Mouse (Mus musculus): ENCODE measurements at regions not wholly inside any gene's neighbourhood (a gene's known extent, or its start where the extent isn't known, plus 50 kb on each side); places are given as distances from the start of the nearest gene placed in this dataset.

- Histone ChIP-seq H3K4me1 (ENCODE audit: control insufficient read depth, insufficient read depth, insufficient read length, low read length) (peaks cover 4% of the 10 kb centered on the region; the same call in 1 of the 2 replicates), H3K27me3 (ENCODE audit: control insufficient read depth, insufficient read depth, low read length) (no peaks in the 10 kb centered on the region), H3K36me3 (ENCODE audit: control insufficient read depth, insufficient read depth, low read length) (no peaks in the 10 kb centered on the region), H3K4me3 (ENCODE audit: low read depth, low read length) (no peak overlapping the region), H3K27ac (ENCODE audit: insufficient read depth, low read depth, low read length) (no peak overlapping the region)
- TF ChIP-seq CTCF (IDR thresholded peaks at IDR 0.05; ENCODE audit: extremely low read depth, insufficient read length, insufficient replicate concordance, low read depth, low read length) (no peak), POLR2A (IDR thresholded peaks at IDR 0.05; ENCODE audit: low read depth, low read length) (no peak)
- WGBS: 23% methylated on average over 13 of the region's 13 CpGs
Measured at GRCm38 (mm10) chr5:103360775-103361247, 64.2 kb upstream of the Ptpn13 start.

GRCm38 (mm10) chr5:103360360-103360759 is 64.6 kb upstream of the Ptpn13 start:
- Histone ChIP-seq H3K4me3 (ENCODE audit: low read depth, low read length) (no peak overlapping the region), H3K36me3 (ENCODE audit: control insufficient read depth, insufficient read depth, low read length) (no peaks in the 10 kb centered on the region), H3K27me3 (ENCODE audit: control insufficient read depth, insufficient read depth, low read length) (no peaks in the 10 kb centered on the region), H3K4me1 (ENCODE audit: control insufficient read depth, insufficient read depth, insufficient read length, low read length) (peaks cover 4% of the 10 kb centered on the region; the same call in 1 of the 2 replicates), H3K27ac (ENCODE audit: insufficient read depth, low read depth, low read length) (no peak overlapping the region)
- TF ChIP-seq CTCF (IDR thresholded peaks at IDR 0.05; ENCODE audit: extremely low read depth, insufficient read length, insufficient replicate concordance, low read depth, low read length): no peak
- WGBS: 65% methylated on average over 10 of the region's 10 CpGs

DNA sequence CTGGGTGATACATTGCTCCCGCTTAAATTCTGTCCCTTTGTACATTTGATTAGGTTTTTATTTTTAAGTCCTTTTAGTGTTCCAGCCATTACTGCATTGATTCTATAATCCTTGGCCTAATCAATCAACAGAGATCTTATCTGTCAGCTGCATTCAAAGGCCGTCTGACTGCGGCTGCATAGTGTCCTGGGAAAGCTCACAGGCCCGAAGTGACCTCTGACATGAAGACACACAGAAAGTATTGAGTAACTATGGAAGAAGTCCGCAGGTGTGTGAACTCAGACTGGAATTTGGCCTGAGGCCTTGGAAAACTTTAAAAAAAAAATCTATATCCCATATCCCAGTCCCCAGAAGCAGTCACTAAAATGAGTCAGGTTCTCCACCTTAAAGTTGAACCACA is 67.4 kb upstream of the Ptpn13 start:
- Histone ChIP-seq H3K27ac (ENCODE audit: insufficient read depth, low read depth, low read length) (no peak overlapping the region), H3K27me3 (ENCODE audit: control insufficient read depth, insufficient read depth, low read length) (no peaks in the 10 kb centered on the region)

GRCm38 (mm10) chr5:103356500-103356899 is 68.5 kb upstream of the Ptpn13 start:
- Histone ChIP-seq H3K27ac (ENCODE audit: insufficient read depth, low read depth, low read length) (no peak overlapping the region), H3K27me3 (ENCODE audit: control insufficient read depth, insufficient read depth, low read length) (no peaks in the 10 kb centered on the region), H3K36me3 (ENCODE audit: control insufficient read depth, insufficient read depth, low read length) (no peaks in the 10 kb centered on the region), H3K4me1 (ENCODE audit: control insufficient read depth, insufficient read depth, insufficient read length, low read length) (peaks cover 4% of the 10 kb centered on the region; the same call in 1 of the 2 replicates), H3K4me3 (ENCODE audit: low read depth, low read length) (no peak overlapping the region)
- 56% methylated on average over 6 of the region's 6 CpGs for WGBS
- TF ChIP-seq POLR2A (IDR thresholded peaks at IDR 0.05; ENCODE audit: low read depth, low read length): no peak
- no peak for TF ChIP-seq CTCF (IDR thresholded peaks at IDR 0.05; ENCODE audit: extremely low read depth, insufficient read length, insufficient replicate concordance, low read depth, low read length)

More for the DNA sequence above, 67.4 kb upstream of the Ptpn13 start:
- H3K4me3 ChIP-seq (ENCODE audit: low read depth, low read length): no peak overlapping the region
- WGBS: 76% methylated on average over 5 of the region's 5 CpGs
- no peak for TF ChIP-seq POLR2A (IDR thresholded peaks at IDR 0.05; ENCODE audit: low read depth, low read length)
- no peak for TF ChIP-seq CTCF (IDR thresholded peaks at IDR 0.05; ENCODE audit: extremely low read depth, insufficient read length, insufficient replicate concordance, low read depth, low read length)
- H3K36me3 ChIP-seq (ENCODE audit: control insufficient read depth, insufficient read depth, low read length): no peaks in the 10 kb centered on the region
- H3K4me1 ChIP-seq (ENCODE audit: control insufficient read depth, insufficient read depth, insufficient read length, low read length): peaks cover 4% of the 10 kb centered on the region; the same call in 1 of the 2 replicates

DNA sequence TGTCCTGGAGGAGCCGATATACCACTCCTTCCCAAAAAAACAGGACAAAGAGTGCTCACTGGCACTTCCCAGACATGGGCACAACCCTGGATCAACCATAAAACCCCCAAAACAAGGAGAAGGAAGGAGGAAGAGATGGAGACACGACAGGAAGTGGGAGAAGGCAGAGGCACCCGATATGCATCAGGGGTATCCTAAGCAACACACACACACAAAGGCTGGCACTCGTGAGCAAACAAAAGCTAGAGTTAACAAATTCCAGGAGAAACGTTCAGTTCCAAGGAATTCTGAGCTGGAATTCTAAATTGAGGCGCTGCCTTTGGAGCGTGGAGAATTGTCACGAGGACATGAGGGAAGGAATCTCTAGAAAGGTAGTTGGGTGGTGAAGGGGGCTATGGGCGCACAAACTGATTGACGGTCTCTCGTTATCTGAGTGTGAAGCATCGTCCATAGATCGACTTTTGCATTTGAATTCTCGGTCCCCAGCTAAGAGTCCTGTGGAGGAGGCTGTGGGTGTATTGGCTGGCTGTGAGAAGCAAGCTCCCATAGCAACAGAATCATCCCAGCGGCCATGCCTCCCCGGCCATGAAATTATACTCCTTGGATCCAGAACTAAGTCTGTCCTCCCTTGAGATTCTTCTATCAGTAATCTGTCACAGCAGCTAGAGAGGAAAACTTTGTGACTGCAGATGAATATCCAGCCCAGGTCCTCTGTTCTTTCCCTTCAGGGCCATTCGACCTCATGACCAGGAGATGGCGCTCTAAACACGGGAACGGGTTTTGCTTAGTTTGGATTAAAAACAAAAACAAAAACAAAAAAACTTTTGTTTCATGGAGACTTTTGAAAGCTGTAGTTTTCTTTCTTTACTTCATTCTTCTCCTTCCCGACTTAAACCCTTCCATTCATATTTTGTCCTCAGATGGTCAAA is 69.4 kb upstream of the Ptpn13 start:
- Histone ChIP-seq H3K36me3 (ENCODE audit: control insufficient read depth, insufficient read depth, low read length) (no peaks in the 10 kb centered on the region), H3K4me3 (ENCODE audit: low read depth, low read length) (no peak overlapping the region), H3K27me3 (ENCODE audit: control insufficient read depth, insufficient read depth, low read length) (no peaks in the 10 kb centered on the region), H3K27ac (ENCODE audit: insufficient read depth, low read depth, low read length) (no peak overlapping the region), H3K4me1 (ENCODE audit: control insufficient read depth, insufficient read depth, insufficient read length, low read length) (peaks cover 2% of the 10 kb centered on the region; the same call in 1 of the 2 replicates)
- TF ChIP-seq POLR2A (IDR thresholded peaks at IDR 0.05; ENCODE audit: low read depth, low read length) (no peak), CTCF (IDR thresholded peaks at IDR 0.05; ENCODE audit: extremely low read depth, insufficient read length, insufficient replicate concordance, low read depth, low read length) (peak; percentile 69; the same call in 1 of the 2 replicates)
- WGBS: 27% methylated on average over 21 of the region's 21 CpGs

- H3K36me3 ChIP-seq (ENCODE audit: control insufficient read depth, insufficient read depth, low read length): no peaks in the 10 kb centered on the region
- WGBS: 12% methylated on average over 2 of the region's 2 CpGs
- H3K27me3 ChIP-seq (ENCODE audit: control insufficient read depth, insufficient read depth, low read length): no peaks in the 10 kb centered on the region
- TF ChIP-seq POLR2A (IDR thresholded peaks at IDR 0.05; ENCODE audit: low read depth, low read length) (no peak), CTCF (IDR thresholded peaks at IDR 0.05; ENCODE audit: extremely low read depth, insufficient read length, insufficient replicate concordance, low read depth, low read length) (no peak)
- H3K27ac ChIP-seq (ENCODE audit: insufficient read depth, low read depth, low read length): no peak overlapping the region
- H3K4me1 ChIP-seq (ENCODE audit: control insufficient read depth, insufficient read depth, insufficient read length, low read length): no peaks in the 10 kb centered on the region
- H3K4me3 ChIP-seq (ENCODE audit: low read depth, low read length): no peak overlapping the region
Measured at GRCm38 (mm10) chr5:103343869-103344268, 81.1 kb upstream of the Ptpn13 start.

GRCm38 (mm10) chr5:103341456-103341855 is 83.5 kb upstream of the Ptpn13 start:
- H3K4me1 ChIP-seq (ENCODE audit: control insufficient read depth, insufficient read depth, insufficient read length, low read length): no peaks in the 10 kb centered on the region

More at GRCm38 (mm10) chr5:103341456-103341855, 83.5 kb upstream of the Ptpn13 start:
- TF ChIP-seq POLR2A (IDR thresholded peaks at IDR 0.05; ENCODE audit: low read depth, low read length): no peak
- no peak for TF ChIP-seq CTCF (IDR thresholded peaks at IDR 0.05; ENCODE audit: extremely low read depth, insufficient read length, insufficient replicate concordance, low read depth, low read length)
- 17% methylated on average over 3 of the region's 3 CpGs for WGBS
- no peak overlapping the region for H3K4me3 ChIP-seq (ENCODE audit: low read depth, low read length)
- H3K36me3 ChIP-seq (ENCODE audit: control insufficient read depth, insufficient read depth, low read length): no peaks in the 10 kb centered on the region
- H3K27ac ChIP-seq (ENCODE audit: insufficient read depth, low read depth, low read length): no peak overlapping the region
- H3K27me3 ChIP-seq (ENCODE audit: control insufficient read depth, insufficient read depth, low read length): no peaks in the 10 kb centered on the region

Data from small intestine, adult 2 months (tissue).